ENCODE assay signal across 23 mouse cellular contexts in the genomic region with DNA sequence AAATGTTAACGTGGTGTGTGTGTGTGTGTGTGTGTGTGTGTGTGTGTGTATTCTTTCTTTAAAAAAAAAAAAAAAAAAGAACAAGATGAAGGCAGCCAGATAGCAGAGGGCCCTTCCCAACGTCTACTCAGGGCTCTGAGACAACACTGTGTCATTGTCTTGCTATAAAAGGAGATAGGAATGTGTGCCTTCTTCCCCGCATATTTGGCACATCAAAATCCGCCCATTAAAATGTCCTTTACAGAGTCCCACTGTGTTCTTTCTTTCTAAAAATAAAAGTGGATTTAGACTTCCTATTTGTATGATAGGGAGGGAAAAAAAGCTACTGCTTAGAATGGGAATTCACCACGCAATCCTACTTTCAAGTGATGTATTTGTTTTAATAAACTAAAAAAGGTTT.
"Had no signal": no experiment of that assay in that cellular context is flagged by ENCODE, and none has a peak within 500 bp of the region (broad histone marks: within the 10 kb centered on the region; RNA-seq: fewer than 3 reads in every experiment).

No protein-coding gene starts in this region.

- H3K36me3 ChIP-seq: intestine, embryonic 15.5 days; limb, embryonic 10.5 days; limb, embryonic 13.5 days; liver, embryonic 12.5 days; liver, embryonic 15.5 days; lung, embryonic 15.5 days; midbrain, embryonic 12.5 days; neural tube, embryonic 13.5 days had no signal

- H3K4me1 ChIP-seq: intestine, embryonic 15.5 days; limb, embryonic 10.5 days; limb, embryonic 13.5 days; liver, embryonic 12.5 days; liver, embryonic 15.5 days; lung, embryonic 15.5 days; megakaryocyte, embryonic 14.5 days; midbrain, embryonic 12.5 days; neural tube, embryonic 13.5 days had no signal

- H3K4me3 ChIP-seq: intestine, embryonic 15.5 days; limb, embryonic 10.5 days; limb, embryonic 13.5 days; liver, embryonic 12.5 days; liver, embryonic 15.5 days; lung, embryonic 15.5 days; megakaryocyte, embryonic 14.5 days; midbrain, embryonic 12.5 days; myocyte; neural tube, embryonic 13.5 days had no signal

- H3K9ac ChIP-seq: intestine, embryonic 15.5 days; limb, embryonic 13.5 days; liver, embryonic 12.5 days; liver, embryonic 15.5 days; lung, embryonic 15.5 days; midbrain, embryonic 12.5 days; neural tube, embryonic 13.5 days had no signal

- DNase-seq: kidney, adult 18-20 months; kidney, postnatal 25 days; liver; lung, adult 18-20 months; lung, postnatal 10 days; lung, postnatal 36 days; right cerebral cortex, adult 18-20 months; right cerebral cortex, postnatal 14 days; right cerebral cortex, postnatal 4 days; thymus, adult 18-20 months; thymus, postnatal 36 days had no signal

- H3K4me2 ChIP-seq: intestine, embryonic 15.5 days; limb, embryonic 13.5 days; liver, embryonic 12.5 days; liver, embryonic 15.5 days; lung, embryonic 15.5 days; midbrain, embryonic 12.5 days; neural tube, embryonic 13.5 days had no signal

- H3K27ac ChIP-seq: intestine, embryonic 15.5 days; limb, embryonic 10.5 days; limb, embryonic 13.5 days; liver, embryonic 12.5 days; liver, embryonic 15.5 days; lung, embryonic 15.5 days; midbrain, embryonic 12.5 days; neural tube, embryonic 13.5 days; stomach, postnatal 0 days had no signal

- ATAC-seq: intestine, embryonic 15.5 days; liver, embryonic 12.5 days; midbrain, embryonic 16.5 days had no signal

- H3K9me3 ChIP-seq: intestine, embryonic 15.5 days; limb, embryonic 10.5 days; limb, embryonic 13.5 days; liver, embryonic 12.5 days; liver, embryonic 15.5 days; lung, embryonic 15.5 days; megakaryocyte, embryonic 14.5 days; midbrain, embryonic 12.5 days; neural tube, embryonic 13.5 days had no signal

- H3K27me3 ChIP-seq: intestine, embryonic 15.5 days; limb, embryonic 13.5 days; liver, embryonic 12.5 days; liver, embryonic 15.5 days; lung, embryonic 15.5 days; megakaryocyte, embryonic 14.5 days; midbrain, embryonic 12.5 days; neural tube, embryonic 13.5 days had no signal
